Mouse (Mus musculus) heart, adult 18-20 months (tissue): Measurements from ENCODE around the gene Epha2. TPM values are rescaled to one million over a fixed set of nuclear protein-coding genes. Genes with fewer than 3 reads are reported as not detected.

Source experiments
- DNase-seq, 2 experiments: peaks; one replicate each; pipeline ENCODE4 v3.0.0; 2021 to 2022; ENCODE audit warnings: mixed read lengths in 1 of 2
- microRNA-seq, 2 experiments: library from miRNA; unstranded; fragments of <30 nt; microRNA quantifications; one replicate each; pipeline ENCODE4 v1.2.0; 2022
- total RNA-seq, 2 experiments: library from RNA; stranded (reverse); gene quantifications; 2 replicates each; pipeline ENCODE4 v1.2.3; 2021

Gene Epha2
- total RNA-seq, 2 experiments from 2014 or later, result 6.2 to 6.6 TPM

- DNase-seq, result no peak
Measured at GRCm38 (mm10) chr4:141367997-141368791, 67.2 kb downstream of the Epha2 start, which contains the start of gene Fam131c. Fam131c (plus strand) TSS chr4:141368220.

DNA sequence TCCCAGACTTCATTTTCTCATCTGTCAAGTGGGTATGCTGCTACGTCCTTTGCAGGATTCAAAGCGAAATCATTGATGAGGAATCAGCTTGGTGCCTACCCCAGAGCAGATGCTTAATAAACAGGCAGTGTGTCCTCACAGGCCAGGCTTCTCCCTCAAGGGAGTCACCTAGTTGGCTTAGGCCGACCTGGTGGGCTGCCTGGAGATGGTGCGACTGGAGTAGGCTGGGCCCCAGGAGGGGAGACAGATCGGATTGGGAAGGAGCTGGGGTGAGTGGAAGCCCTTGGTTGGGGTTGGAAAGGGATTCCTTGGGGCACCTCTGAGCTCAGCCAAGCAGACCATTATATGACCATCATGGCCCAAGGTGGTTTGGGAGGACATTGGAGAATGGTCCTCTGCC, 71.4 kb downstream of the Epha2 start:
- DNase-seq, result no peak

Small RNAs within 50 kb of the gene (microRNA-seq; reads per million reads assigned to microRNA genes)
- gene Gm25690, result 0 reads per million in 2 experiments

Other genes starting within 250 kb of the Epha2 start
- gene Crocc, start 240.7 kb upstream of the Epha2 start, total RNA-seq, result 1 to 10 TPM; 4.1 to 4.3 TPM
- 10 to 100 TPM; 13.4 to 14.5 TPM for gene Necap2, start 222.9 kb upstream of the Epha2 start, total RNA-seq
- gene Spata21, start 212.9 kb upstream of the Epha2 start, total RNA-seq, result not detected
- 10 to 100 TPM; 87.6 to 95.7 TPM for gene Szrd1, start 161.5 kb upstream of the Epha2 start, total RNA-seq
- gene Fbxo42, start 153.3 kb upstream of the Epha2 start, total RNA-seq, result 10 to 100 TPM; 10.4 to 10.8 TPM
- gene Rsg1, start 87.3 kb upstream of the Epha2 start, total RNA-seq, result 1 to 10 TPM in 1 of 2 experiments, under 1 TPM in 1; 0.52 to 1.2 TPM
- 10 to 100 TPM; 28.3 to 31.3 TPM for gene Arhgef19, start 61.7 kb upstream of the Epha2 start, total RNA-seq
- 1 to 10 TPM; 3.1 to 3.7 TPM for gene Fam131c, start 67.0 kb downstream of the Epha2 start, total RNA-seq
- not detected for gene Clcnka, start 97.5 kb downstream of the Epha2 start, total RNA-seq
- under 1 TPM; 0.36 to 0.57 TPM for gene Clcnkb, start 114.8 kb downstream of the Epha2 start, total RNA-seq
- gene Hspb7, start 119.5 kb downstream of the Epha2 start, total RNA-seq, result 1,000 to 10,000 TPM; 1,275 to 1,343 TPM
- 1 to 10 TPM; 1.2 TPM for gene Srarp, start 134.9 kb downstream of the Epha2 start, total RNA-seq
- 10 to 100 TPM; 25.5 to 26.5 TPM for gene Zbtb17, start 143.4 kb downstream of the Epha2 start, total RNA-seq
- 10 to 100 TPM; 27.0 to 28.6 TPM for gene Spen, start 237.4 kb downstream of the Epha2 start, total RNA-seq